Mouse (Mus musculus) forebrain, embryonic 14.5 days (tissue): ENCODE data around the gene Serpinb7. TPM values are rescaled to one million over a fixed set of nuclear protein-coding genes. Genes with fewer than 3 reads are reported as not detected.

Experiments used
- ATAC-seq: fragments of 200-750 bp; cut with Nextera tagmentation; 2 replicates; pipeline ENCODE4 v1.8.0; 2017; ENCODE audit warnings: mild to moderate bottlenecking, moderate library complexity
- DNase-seq: peaks from one replicate; pipeline ENCODE4 v3.0.0-alpha.2; 2015; ENCODE audit warnings: low spot score
- H3K27ac ChIP-seq: fragments of 300-500 bp; sonication (generic); 2 replicates; pipeline ENCODE4 v1.5.1; 2014; ENCODE audit warnings: low read depth, mild to moderate bottlenecking, control low read depth, low read length, moderate library complexity
- H3K27me3 ChIP-seq: fragments of 300-500 bp; sonication (generic); replicated peaks from 2 replicates; pipeline ENCODE4 v1.6.1; 2014; ENCODE audit warnings: low read length, control low read depth, mixed read lengths; ENCODE audit not compliant: control insufficient read depth, insufficient read depth
- H3K36me3 ChIP-seq: fragments of 300-500 bp; sonication (generic); 2 replicates; pipeline ENCODE4 v1.6.1; 2014; ENCODE audit warnings: low read length, control low read depth; ENCODE audit not compliant: control insufficient read depth, insufficient read depth
- H3K4me1 ChIP-seq: fragments of 300-500 bp; sonication (generic); 2 replicates; pipeline ENCODE4 v1.6.1; 2014; ENCODE audit warnings: antibody characterized with exemption, low read length, control low read depth; ENCODE audit not compliant: control insufficient read depth, insufficient read depth
- H3K4me2 ChIP-seq: fragments of 300-500 bp; sonication (generic); 2 replicates; pipeline ENCODE4 v1.6.1; 2014; ENCODE audit warnings: mild to moderate bottlenecking, control low read depth, low read length
- H3K4me3 ChIP-seq: fragments of 300-500 bp; sonication (generic); 2 replicates; pipeline ENCODE4 v1.5.1; 2014; ENCODE audit warnings: low read depth, low read length, control low read depth
- H3K9ac ChIP-seq: fragments of 300-500 bp; sonication (generic); 2 replicates; pipeline ENCODE4 v1.6.1; 2014; ENCODE audit warnings: mild to moderate bottlenecking, low read length, control low read depth, moderate library complexity
- H3K9me3 ChIP-seq: fragments of 300-500 bp; sonication (generic); replicated peaks from 2 replicates; pipeline ENCODE4 v1.6.1; 2016; ENCODE audit warnings: low read length, control low read depth, mixed read lengths; ENCODE audit not compliant: control insufficient read depth
- WGBS: fragments of 180-500 bp; shearing (Covaris S2); extraction: QIAGEN DNeasy Blood & Tissue Kit; methylation state at CpG from one replicate; pipeline ENCODE4 v1.1.7; 2014; 5-methylcytosine and 5-hydroxymethylcytosine counted together
- polyA plus RNA-seq: library from polyadenylated mRNA; unstranded; fragments of >200 nt; fragmentation: Nextera tagmentation; extraction: Ambion mirVana; gene quantifications from 2 replicates; pipeline ENCODE4 v1.2.1, GENCODE M21; 2014

The Serpinb7 gene
- polyA plus RNA-seq, 1 experiment from 2014 or later: not detected

- no peak for ATAC-seq
- H3K27ac ChIP-seq: no peak overlapping the region
- no peaks in the 10 kb centered on the region for H3K27me3 ChIP-seq
- no peaks in the 10 kb centered on the region for H3K9me3 ChIP-seq
- H3K36me3 ChIP-seq: no peaks in the 10 kb centered on the region
- no peak overlapping the region for H3K4me3 ChIP-seq
- no peak overlapping the region for H3K4me2 ChIP-seq
- no peaks in the 10 kb centered on the region for H3K4me1 ChIP-seq
- H3K9ac ChIP-seq: no peak overlapping the region
- DNase-seq: no peak
Observed at GRCm38 (mm10) chr1:107381491-107381890, 18.0 kb upstream of the Serpinb7 start.

GRCm38 (mm10) chr1:107382404-107382803 lies 17.1 kb upstream of the Serpinb7 start:
- no peak overlapping the region for H3K9ac ChIP-seq
- no peaks in the 10 kb centered on the region for H3K9me3 ChIP-seq
- H3K4me3 ChIP-seq: no peak overlapping the region
- H3K4me1 ChIP-seq: no peaks in the 10 kb centered on the region
- no peak overlapping the region for H3K4me2 ChIP-seq
- no peaks in the 10 kb centered on the region for H3K36me3 ChIP-seq
- H3K27me3 ChIP-seq: no peaks in the 10 kb centered on the region
- 93% methylated on average over 1 of the region's 1 CpGs for WGBS
- H3K27ac ChIP-seq: no peak overlapping the region
- ATAC-seq (no peak), DNase-seq (no peak)

GRCm38 (mm10) chr1:107384532-107384931 lies 14.9 kb upstream of the Serpinb7 start:
- no peaks in the 10 kb centered on the region for H3K36me3 ChIP-seq
- H3K4me3 ChIP-seq: no peak overlapping the region
- no peaks in the 10 kb centered on the region for H3K4me1 ChIP-seq
- no peak overlapping the region for H3K27ac ChIP-seq
- no peak overlapping the region for H3K9ac ChIP-seq
- ATAC-seq (no peak), DNase-seq (no peak)
- H3K27me3 ChIP-seq: no peaks in the 10 kb centered on the region
- no peak overlapping the region for H3K4me2 ChIP-seq
- no peaks in the 10 kb centered on the region for H3K9me3 ChIP-seq
- WGBS: 93% methylated on average over 9 of the region's 9 CpGs

- no peak overlapping the region for H3K4me2 ChIP-seq
- WGBS: 85% methylated on average over 2 of the region's 2 CpGs
- no peak overlapping the region for H3K27ac ChIP-seq
- H3K4me3 ChIP-seq: no peak overlapping the region
- H3K36me3 ChIP-seq: no peaks in the 10 kb centered on the region
- ATAC-seq: no peak
- H3K4me1 ChIP-seq: no peaks in the 10 kb centered on the region
- no peaks in the 10 kb centered on the region for H3K9me3 ChIP-seq
- no peak for DNase-seq
- H3K9ac ChIP-seq: no peak overlapping the region
- no peaks in the 10 kb centered on the region for H3K27me3 ChIP-seq
Observed at GRCm38 (mm10) chr1:107389753-107390152, 9.7 kb upstream of the Serpinb7 start.

GRCm38 (mm10) chr1:107397481-107397880 lies 2.0 kb upstream of the Serpinb7 start:
- Histone ChIP-seq H3K9me3 (no peaks in the 10 kb centered on the region), H3K27me3 (no peaks in the 10 kb centered on the region), H3K36me3 (no peaks in the 10 kb centered on the region), H3K4me1 (no peaks in the 10 kb centered on the region), H3K4me3 (no peak overlapping the region), H3K9ac (no peak overlapping the region), H3K27ac (no peak overlapping the region), H3K4me2 (no peak overlapping the region)
- WGBS: 74% methylated on average over 1 of the region's 1 CpGs
- DNase-seq: no peak
- no peak for ATAC-seq

GRCm38 (mm10) chr1:107402082-107402481 lies 2.6 kb downstream of the Serpinb7 start:
- 77% methylated on average over 4 of the region's 4 CpGs for WGBS
- no peak overlapping the region for H3K4me3 ChIP-seq
- no peaks in the 10 kb centered on the region for H3K27me3 ChIP-seq
- ATAC-seq: no peak
- H3K9me3 ChIP-seq: no peaks in the 10 kb centered on the region
- no peaks in the 10 kb centered on the region for H3K4me1 ChIP-seq
- H3K9ac ChIP-seq: no peak overlapping the region
- DNase-seq: no peak
- no peak overlapping the region for H3K27ac ChIP-seq
- H3K4me2 ChIP-seq: no peak overlapping the region
- no peaks in the 10 kb centered on the region for H3K36me3 ChIP-seq

GRCm38 (mm10) chr1:107414650-107415049 lies 15.2 kb downstream of the Serpinb7 start:
- no peaks in the 10 kb centered on the region for H3K9me3 ChIP-seq
- 59% methylated on average over 1 of the region's 1 CpGs for WGBS
- H3K36me3 ChIP-seq: no peaks in the 10 kb centered on the region
- ATAC-seq (no peak), DNase-seq (no peak)
- H3K27me3 ChIP-seq: no peaks in the 10 kb centered on the region
- H3K27ac ChIP-seq: no peak overlapping the region
- no peak overlapping the region for H3K4me3 ChIP-seq
- no peaks in the 10 kb centered on the region for H3K4me1 ChIP-seq
- no peak overlapping the region for H3K9ac ChIP-seq
- no peak overlapping the region for H3K4me2 ChIP-seq

GRCm38 (mm10) chr1:107422487-107422886 lies 23.0 kb downstream of the Serpinb7 start:
- Histone ChIP-seq H3K9me3 (no peaks in the 10 kb centered on the region), H3K9ac (no peak overlapping the region), H3K4me1 (no peaks in the 10 kb centered on the region), H3K36me3 (no peaks in the 10 kb centered on the region), H3K27ac (no peak overlapping the region), H3K4me2 (no peak overlapping the region), H3K4me3 (no peak overlapping the region), H3K27me3 (no peaks in the 10 kb centered on the region)
- no peak for ATAC-seq
- DNase-seq: no peak
- 81% methylated on average over 4 of the region's 4 CpGs for WGBS

- Histone ChIP-seq H3K4me2 (no peak overlapping the region), H3K4me3 (no peak overlapping the region), H3K27me3 (no peaks in the 10 kb centered on the region), H3K4me1 (no peaks in the 10 kb centered on the region), H3K9ac (no peak overlapping the region), H3K27ac (no peak overlapping the region), H3K9me3 (no peaks in the 10 kb centered on the region), H3K36me3 (no peaks in the 10 kb centered on the region)
- no peak for DNase-seq
- no peak for ATAC-seq
Observed at GRCm38 (mm10) chr1:107431253-107431652, 31.8 kb downstream of the Serpinb7 start.

GRCm38 (mm10) chr1:107435528-107435927 lies 36.1 kb downstream of the Serpinb7 start:
- Histone ChIP-seq H3K36me3 (no peaks in the 10 kb centered on the region), H3K9me3 (no peaks in the 10 kb centered on the region), H3K9ac (no peak overlapping the region), H3K4me3 (no peak overlapping the region), H3K4me2 (no peak overlapping the region), H3K27me3 (no peaks in the 10 kb centered on the region), H3K4me1 (no peaks in the 10 kb centered on the region), H3K27ac (no peak overlapping the region)
- ATAC-seq: no peak
- 89% methylated on average over 2 of the region's 2 CpGs for WGBS
- DNase-seq: no peak
